Mouse (Mus musculus) cerebellum, adult 2 months (tissue): Measurements from ENCODE around the gene Gripap1.

ENCODE experiments used
- CTCF ChIP-seq: fragments of 200-500 bp; IDR thresholded peaks from 2 replicates; pipeline ENCODE4 v1.5.1; 2011; ENCODE audit warnings: low read depth, mild to moderate bottlenecking, control low read depth, low read length, moderate library complexity, borderline replicate concordance; ENCODE audit not compliant: insufficient read depth
- POLR2A ChIP-seq: fragments of 200-500 bp; IDR thresholded peaks from 2 replicates; pipeline ENCODE4 v1.6.1; 2011; ENCODE audit warnings: low read length, control low read depth, borderline replicate concordance; ENCODE audit not compliant: insufficient read depth

- TF ChIP-seq CTCF (no peak), POLR2A (no peak)
Measured at GRCm38 (mm10) chrX:7740082-7740819, 49.3 kb upstream of the Gripap1 start.
